Mouse (Mus musculus) ES-Bruce4 (cell line): Measurements from ENCODE around the gene Ooep. TPM values are rescaled to one million over a fixed set of nuclear protein-coding genes. Genes with fewer than 3 reads are reported as not detected.

Source experiments
- H3K27ac ChIP-seq: 2 replicates; pipeline ENCODE4 v1.5.1; 2012; ENCODE audit warnings: low read length, inconsistent platforms; ENCODE audit not compliant: insufficient read depth
- H3K27me3 ChIP-seq: 2 replicates; pipeline ENCODE4 v1.6.1; 2012; ENCODE audit warnings: mild to moderate bottlenecking, low read length, inconsistent platforms; ENCODE audit not compliant: control insufficient read depth, poor library complexity, insufficient read depth, severe bottlenecking
- H3K36me3 ChIP-seq: 2 replicates; pipeline ENCODE4 v1.6.1; 2012; ENCODE audit warnings: inconsistent platforms, mild to moderate bottlenecking, low read length, moderate library complexity; ENCODE audit not compliant: control insufficient read depth, poor library complexity, insufficient read depth, severe bottlenecking
- H3K4me1 ChIP-seq: one replicate; pipeline ENCODE4 v1.8.1; 2011; ENCODE audit warnings: low read length; ENCODE audit not compliant: control insufficient read depth, insufficient read depth
- H3K4me3 ChIP-seq: 2 replicates; pipeline ENCODE4 v1.5.1; 2011; ENCODE audit warnings: low read depth, mild to moderate bottlenecking, low read length
- H3K9ac ChIP-seq: 2 replicates; pipeline ENCODE4 v1.6.1; 2012; ENCODE audit warnings: low read depth, mild to moderate bottlenecking, inconsistent platforms; ENCODE audit not compliant: poor library complexity, severe bottlenecking
- H3K9me3 ChIP-seq: replicated peaks from 2 replicates; pipeline ENCODE4 v1.6.1; 2012; ENCODE audit warnings: mild to moderate bottlenecking, low read length, inconsistent platforms; ENCODE audit not compliant: control insufficient read depth, poor library complexity, insufficient read depth, severe bottlenecking
- CTCF ChIP-seq: IDR thresholded peaks from one replicate; pipeline ENCODE4 v1.8.1; 2011; ENCODE audit warnings: low read depth, low read length
- EP300 ChIP-seq: IDR thresholded peaks from 2 replicates; pipeline ENCODE4 v1.6.1; 2011; ENCODE audit warnings: low read depth, low read length; ENCODE audit not compliant: insufficient read depth
- POLR2A ChIP-seq: IDR thresholded peaks from one replicate; pipeline ENCODE4 v1.8.1; 2011; ENCODE audit warnings: low read length; ENCODE audit not compliant: insufficient read depth
- polyA plus RNA-seq: library from polyadenylated mRNA; stranded (reverse); fragments of >200 nt; gene quantifications from 2 replicates; pipeline ENCODE4 v1.2.4, GENCODE M21; 2011; ENCODE audit warnings: low read depth; ENCODE audit not compliant: missing spikeins, insufficient read depth, insufficient read length

Gene Ooep
- polyA plus RNA-seq, 1 experiment, result 86.4 TPM

DNA sequence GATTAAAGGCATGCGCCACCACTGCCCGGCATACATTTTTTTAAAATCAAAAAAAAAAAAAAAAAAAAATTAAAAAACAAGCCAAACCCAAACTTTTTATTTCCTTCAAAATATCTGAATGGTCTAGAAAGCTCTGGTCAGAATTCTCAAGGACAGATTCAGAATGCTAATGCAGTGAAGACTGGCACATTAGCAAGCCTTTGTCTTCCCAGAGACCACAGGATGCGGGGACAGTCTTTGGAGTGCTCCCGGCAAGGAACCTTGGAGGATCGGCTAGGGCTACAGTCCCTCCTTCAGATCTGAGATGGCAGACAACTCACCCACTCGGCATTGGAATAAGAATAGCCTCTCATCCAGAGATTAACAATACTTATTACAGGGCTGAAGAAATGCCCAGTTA, 13.8 kb downstream of the Ooep start:
- Histone ChIP-seq H3K4me1 (peaks cover 2% of the 10 kb centered on the region), H3K4me3 (no peak overlapping the region), H3K9me3 (no peaks in the 10 kb centered on the region), H3K27ac (peak overlapping the region; percentile 96), H3K27me3 (no peaks in the 10 kb centered on the region), H3K9ac (0 out of 2 replicates have a peak overlapping the region, but pooled peaks have one; percentile 95), H3K36me3 (no peaks in the 10 kb centered on the region)
- TF ChIP-seq POLR2A, result no peak
- no peak for TF ChIP-seq CTCF
- TF ChIP-seq EP300, result peak; percentile 99

DNA sequence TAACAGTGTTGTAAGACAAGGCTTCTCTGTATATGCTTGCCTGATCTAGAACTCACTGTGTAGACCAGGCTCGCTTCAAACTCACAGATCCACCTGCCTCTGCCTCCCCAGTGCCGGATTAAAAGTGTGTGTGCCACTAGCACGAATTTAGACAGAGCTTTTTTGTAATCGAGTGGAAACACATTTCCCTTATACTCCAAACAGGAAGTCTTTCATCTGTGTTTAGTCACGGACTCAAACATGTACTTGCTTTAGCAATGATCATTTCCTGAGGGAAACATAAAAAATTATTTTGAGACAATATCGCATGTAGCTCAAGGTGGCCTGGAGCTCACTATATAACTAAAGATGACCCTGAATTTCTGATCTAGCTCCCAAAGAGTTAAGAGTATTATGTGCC, 15.2 kb downstream of the Ooep start:
- Histone ChIP-seq H3K9me3 (no peaks in the 10 kb centered on the region), H3K27ac (peak overlapping the region; percentile 96), H3K4me1 (peaks cover 3% of the 10 kb centered on the region), H3K27me3 (no peaks in the 10 kb centered on the region), H3K9ac (peak overlapping the region; percentile 27; the same call in 1 of the 2 replicates), H3K36me3 (no peaks in the 10 kb centered on the region), H3K4me3 (no peak overlapping the region)
- no peak for TF ChIP-seq EP300

DNA sequence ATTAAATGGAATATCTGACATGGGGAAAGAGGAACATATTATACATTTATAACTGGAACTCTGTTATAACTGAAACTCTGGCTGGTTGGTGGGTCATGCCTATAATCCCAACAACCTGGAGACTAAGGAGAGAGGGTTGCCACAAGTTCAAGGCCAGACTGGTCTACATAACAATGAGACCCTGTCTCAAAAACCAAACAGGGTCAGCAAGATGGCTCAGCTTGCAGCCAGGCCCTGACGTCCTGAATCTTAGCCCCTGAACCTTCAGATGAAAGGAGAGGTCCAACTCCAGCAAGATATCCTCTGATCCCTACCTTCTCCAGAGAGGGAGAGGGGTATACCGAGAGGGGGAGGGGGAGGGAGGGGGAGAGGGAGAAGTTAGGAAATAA, 18.0 kb downstream of the Ooep start:
- no peak for TF ChIP-seq CTCF
- peak; percentile 87 for TF ChIP-seq EP300
- TF ChIP-seq POLR2A, result no peak
- Histone ChIP-seq H3K9me3 (no peaks in the 10 kb centered on the region), H3K27me3 (no peaks in the 10 kb centered on the region), H3K36me3 (no peaks in the 10 kb centered on the region), H3K9ac (no peak overlapping the region), H3K4me1 (peaks cover 3% of the 10 kb centered on the region), H3K4me3 (no peak overlapping the region), H3K27ac (peak overlapping the region; percentile 98)

DNA sequence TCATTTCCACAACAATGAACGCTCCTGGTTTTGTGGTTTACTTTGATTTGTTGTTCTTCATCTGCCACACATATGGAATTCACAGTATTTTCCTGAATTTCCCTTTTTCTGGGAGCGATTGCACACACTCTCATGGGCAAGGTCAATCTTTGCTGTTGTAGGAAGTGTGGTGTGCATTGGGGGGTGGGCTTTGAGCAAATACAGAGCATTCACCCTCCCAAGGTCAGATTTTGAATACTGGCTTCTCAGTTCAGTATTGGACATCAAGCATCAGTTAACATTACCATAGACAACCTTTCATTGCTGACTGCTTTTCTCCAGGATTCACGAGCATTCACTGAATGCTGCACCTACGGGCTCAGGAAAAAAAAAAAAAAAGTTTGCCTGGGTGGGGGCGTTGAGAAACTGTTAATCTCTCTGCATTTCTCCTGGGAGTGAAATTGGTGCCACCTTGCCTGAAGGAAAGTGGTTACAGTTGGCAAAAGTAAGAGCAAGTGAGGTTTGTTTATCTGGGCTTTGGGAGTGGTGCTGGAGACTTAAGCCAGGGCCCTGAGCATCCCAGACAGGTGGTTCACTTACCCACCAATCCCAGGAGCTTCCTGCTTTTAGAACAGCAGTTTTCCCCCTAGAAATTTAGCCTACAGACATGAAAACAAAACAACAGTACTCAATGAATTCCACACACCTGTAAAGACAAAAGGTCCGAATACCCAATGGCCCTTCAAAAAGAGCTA, 18.6 kb downstream of the Ooep start:
- Histone ChIP-seq H3K36me3 (no peaks in the 10 kb centered on the region), H3K9ac (peak overlapping the region; percentile 15; the same call in 1 of the 2 replicates), H3K9me3 (no peaks in the 10 kb centered on the region), H3K27me3 (no peaks in the 10 kb centered on the region), H3K27ac (peak overlapping the region; percentile 98), H3K4me3 (no peak overlapping the region), H3K4me1 (peaks cover 3% of the 10 kb centered on the region)
- TF ChIP-seq EP300 (no peak), POLR2A (no peak), CTCF (no peak)

DNA sequence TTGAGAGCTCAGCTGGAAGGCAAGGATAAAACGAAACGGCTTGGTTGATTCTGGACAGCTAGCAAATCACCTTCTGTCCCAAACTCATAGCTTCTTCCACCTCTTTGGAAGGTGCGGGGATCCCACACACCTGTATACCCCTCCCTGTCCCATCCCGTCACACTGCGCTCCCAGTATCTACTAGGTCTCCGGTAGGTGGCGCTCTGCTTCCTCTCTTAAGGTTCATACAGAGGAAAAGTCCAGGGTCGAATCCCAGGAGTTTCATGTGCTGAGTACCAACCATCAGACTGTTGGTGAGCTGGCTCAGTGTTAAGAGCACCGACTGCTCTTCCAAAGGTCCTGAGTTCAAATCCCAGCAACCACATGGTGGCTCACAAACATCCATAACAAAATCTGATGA, 20.5 kb downstream of the Ooep start:
- Histone ChIP-seq H3K27me3 (no peaks in the 10 kb centered on the region), H3K4me3 (no peak overlapping the region), H3K4me1 (peaks cover 3% of the 10 kb centered on the region), H3K9me3 (no peaks in the 10 kb centered on the region), H3K9ac (no peak overlapping the region), H3K27ac (0 out of 2 replicates have a peak overlapping the region, but pooled peaks have one; percentile 66), H3K36me3 (no peaks in the 10 kb centered on the region)
- TF ChIP-seq CTCF, result peak; percentile 91
- no peak for TF ChIP-seq POLR2A
- TF ChIP-seq EP300, result 0 out of 2 replicates have a peak, but pooled peaks have one; percentile 32

DNA sequence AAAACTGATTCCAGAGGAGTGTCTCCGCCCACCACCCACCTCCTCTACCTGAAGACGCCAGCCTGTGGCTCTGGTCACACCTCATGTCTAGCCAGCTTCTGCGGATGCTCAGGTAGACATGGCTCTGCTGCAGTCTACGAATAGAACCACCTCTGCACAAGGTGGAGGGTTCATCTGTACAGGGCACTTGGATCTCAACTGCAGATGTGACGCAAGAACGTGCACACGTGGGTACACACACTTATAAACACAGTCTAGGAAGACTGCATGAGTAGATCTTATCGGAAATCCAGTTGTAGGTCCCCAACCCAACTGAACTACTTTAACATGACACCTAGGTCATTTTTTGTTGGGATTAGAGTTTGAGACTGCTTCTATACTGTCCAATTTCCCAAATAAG, 22.9 kb downstream of the Ooep start, which contains the start of gene Gsta2:
TSS of gene Gsta2 (minus strand) at position 178 of the 400 bp plus-strand sequence.
- TF ChIP-seq POLR2A, result no peak
- TF ChIP-seq CTCF, result no peak
- no peak for TF ChIP-seq EP300
- H3K27me3 ChIP-seq, result no peaks in the 10 kb centered on the region
- no peak within 1 kb of the TSS for H3K27ac ChIP-seq
- H3K36me3 ChIP-seq, result no peaks in the 10 kb centered on the region
- no peak within 1 kb of the TSS for H3K9ac ChIP-seq
- no peaks in the 10 kb centered on the region for H3K9me3 ChIP-seq
- H3K4me1 ChIP-seq, result peaks cover 3% of the 10 kb centered on the region
- H3K4me3 ChIP-seq, result no peak within 1 kb of the TSS
